In the genomic region with DNA sequence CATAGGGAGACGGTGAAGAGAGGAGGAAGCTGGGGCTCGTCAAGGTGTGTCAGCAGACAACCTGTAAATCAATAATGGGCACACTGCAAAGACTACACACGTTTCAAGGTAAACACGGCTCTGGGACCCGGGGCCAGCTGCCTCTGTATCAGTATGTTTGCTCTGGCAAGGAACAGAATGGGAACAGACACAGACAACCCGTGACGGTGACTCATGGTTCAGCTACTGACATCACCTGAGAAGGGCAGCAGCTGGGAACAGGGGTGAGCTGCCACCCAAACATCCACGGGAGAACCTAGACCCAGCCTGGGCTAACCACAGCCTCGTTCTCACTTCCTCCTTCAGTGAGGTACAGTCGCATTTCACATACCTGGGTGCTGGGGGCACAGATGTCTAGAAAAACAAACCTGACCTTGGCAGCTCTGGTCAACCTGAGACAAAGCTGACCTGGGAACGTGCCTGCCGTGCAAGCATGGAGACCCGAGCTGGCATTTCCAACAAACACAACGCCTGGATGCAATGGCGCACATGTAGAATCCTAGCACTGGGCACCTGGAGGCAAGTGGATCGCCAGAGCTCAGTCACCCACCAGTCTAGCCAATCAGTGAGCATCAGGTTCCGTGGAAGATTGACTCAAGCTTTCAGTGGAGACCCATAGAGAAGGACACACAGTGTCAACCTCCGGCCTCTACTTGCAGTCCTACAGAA, we compare ENCODE assay signal across 9 mouse cellular contexts. TPM values are rescaled to one million over a fixed set of nuclear protein-coding genes. Genes with fewer than 3 reads are reported as not detected.
DNase-seq lines count a peak whose midpoint lies in the region; TF ChIP-seq lines count a peak whose summit lies in the region.
"Had no signal": no experiment of that assay in that cellular context is flagged by ENCODE, and none has a peak within 500 bp of the region (broad histone marks: within the 10 kb centered on the region; RNA-seq: fewer than 3 reads in every experiment).

No protein-coding gene starts in this region.

- H3K9me3 ChIP-seq in limb, embryonic 10.5 days (replicated peaks): no peaks in the 10 kb centered on the region
- H3K9me3 ChIP-seq: megakaryocyte, embryonic 14.5 days had no signal

- DNase-seq in urinary bladder, postnatal 14 days (ENCODE audit: low spot score): peak; percentile 43
- no peak for DNase-seq in urinary bladder, postnatal 10 days (ENCODE audit: low spot score)
- peak; percentile 72 for DNase-seq in kidney, adult 9 months
- DNase-seq in cerebellum, adult 9-11 months: no peak
- no peak for DNase-seq in limb, embryonic 10.5 days (ENCODE audit: low spot score)
- DNase-seq in frontal cortex, postnatal 10 days (ENCODE audit: low spot score in 2 of 2): no peak
- DNase-seq in layer of hippocampus, postnatal 14 days (ENCODE audit: low spot score in 2 of 2): no peak

- peaks cover 5% of the 10 kb centered on the region for H3K4me1 ChIP-seq in small intestine, adult 2 months (ENCODE audit: control insufficient read depth, insufficient read depth, insufficient read length, low read length)
- H3K4me1 ChIP-seq in limb, embryonic 10.5 days: peaks cover 3% of the 10 kb centered on the region; the same call in 1 of the 2 replicates

- no peaks in the 10 kb centered on the region for H3K27me3 ChIP-seq in small intestine, adult 2 months (ENCODE audit: control insufficient read depth, insufficient read depth, low read length)
- no peaks in the 10 kb centered on the region for H3K27me3 ChIP-seq in limb, embryonic 10.5 days (ENCODE audit: low read depth, poor library complexity, severe bottlenecking)

- H3K4me3 ChIP-seq in small intestine, adult 2 months (ENCODE audit: low read depth, low read length): peak overlapping the region; percentile 32
- no peak overlapping the region for H3K4me3 ChIP-seq in limb, embryonic 10.5 days
- H3K4me3 ChIP-seq: megakaryocyte, embryonic 14.5 days had no signal

- H3K36me3 ChIP-seq in small intestine, adult 2 months (ENCODE audit: control insufficient read depth, insufficient read depth, low read length): no peaks in the 10 kb centered on the region
- no peaks in the 10 kb centered on the region for H3K36me3 ChIP-seq in limb, embryonic 10.5 days

- peak overlapping the region; percentile 84 for H3K27ac ChIP-seq in small intestine, adult 2 months (ENCODE audit: insufficient read depth, low read depth, low read length)
- H3K27ac ChIP-seq in limb, embryonic 10.5 days: no peak overlapping the region

- TF ChIP-seq CTCF in small intestine, adult 2 months (IDR thresholded peaks at IDR 0.05; ENCODE audit: extremely low read depth, insufficient read length, insufficient replicate concordance, low read depth, low read length): no peak

- WGBS in small intestine, adult 2 months: 23% methylated on average over 18 of the region's 18 CpGs
- WGBS in limb, embryonic 10.5 days: 87% methylated on average over 18 of the region's 18 CpGs

- TF ChIP-seq POLR2A in small intestine, adult 2 months (IDR thresholded peaks at IDR 0.05; ENCODE audit: low read depth, low read length): no peak; the same call in 1 of the 2 replicates

RNA-seq across cellular contexts. Expression of a gene that starts 22.0 kb away (rescaled TPM):
- 7.3 and 12.9 TPM in 2 replicates for polyA plus RNA-seq in small intestine, adult 2 months (2012; rRNA removed)
- polyA plus RNA-seq in limb, embryonic 10.5 days (2016; fragmentation: Nextera tagmentation; extraction: Ambion mirVana): 2.2 and 2.3 TPM in 2 replicates
- 10 to 100 TPM; 10.1 to 10.3 TPM for total RNA-seq in layer of hippocampus, postnatal 14 days (2021)

RNA-seq across cellular contexts. Expression of a gene that starts 30.2 kb away (rescaled TPM):
- polyA plus RNA-seq in small intestine, adult 2 months (2012; rRNA removed): 12.5 and 24.5 TPM in 2 replicates
- 7.4 and 9.7 TPM in 2 replicates for polyA plus RNA-seq in limb, embryonic 10.5 days (2016; fragmentation: Nextera tagmentation; extraction: Ambion mirVana)
- 10 to 100 TPM; 24.7 to 24.8 TPM for total RNA-seq in layer of hippocampus, postnatal 14 days (2021)

Comparison
In these comparisons a context has a peak if more than half of its experiments do, and no peak if none do; other contexts are left out.
1. DNase-seq: peak in urinary bladder, postnatal 14 days (single experiment) and kidney, adult 9 months (single experiment); none in urinary bladder, postnatal 10 days (single experiment), cerebellum, adult 9-11 months (single experiment), limb, embryonic 10.5 days (single experiment), frontal cortex, postnatal 10 days (0 of 2) and layer of hippocampus, postnatal 14 days (0 of 2).